Mouse (Mus musculus) G1E (cell line): Measurements from ENCODE around the gene Cab39l. TPM values are rescaled to one million over a fixed set of nuclear protein-coding genes. Genes with fewer than 3 reads are reported as not detected.

Experiments
- ATAC-seq: 2 replicates; pipeline ENCODE4 v1.8.0; 2016; ENCODE audit warnings: mild to moderate bottlenecking; ENCODE audit not compliant: insufficient number of reproducible peaks, poor library complexity, low FRiP score, severe bottlenecking; ENCODE audit errors: extremely low read depth
- DNase-seq: peaks from one replicate; pipeline ENCODE4 v3.0.0; 2012; ENCODE audit warnings: low spot score
- H3K27me3 ChIP-seq: 2 replicates; pipeline ENCODE4 v1.6.1; 2012; ENCODE audit warnings: mild to moderate bottlenecking, low read length, inconsistent platforms; ENCODE audit not compliant: insufficient read depth
- H3K36me3 ChIP-seq: replicated peaks from 2 replicates; pipeline ENCODE3; 2012; ENCODE audit warnings: mild to moderate bottlenecking, inconsistent platforms
- H3K4me1 ChIP-seq: 2 replicates; pipeline ENCODE4 v1.6.1; 2012; ENCODE audit warnings: low read depth, low read length, inconsistent platforms, mixed read lengths; ENCODE audit not compliant: insufficient read depth
- H3K4me3 ChIP-seq: 2 replicates; pipeline ENCODE4 v1.5.1; 2012; ENCODE audit warnings: low read depth, mild to moderate bottlenecking, inconsistent platforms, low read length, moderate library complexity, mixed read lengths
- H3K9me3 ChIP-seq: replicated peaks from 2 replicates; pipeline ENCODE4 v1.6.1; 2012; ENCODE audit warnings: inconsistent platforms
- CTCF ChIP-seq: IDR thresholded peaks from 2 replicates; pipeline ENCODE4 v1.5.1; 2012; ENCODE audit warnings: low read depth, low read length, inconsistent platforms, mixed read lengths
- GATA1 ChIP-seq: IDR thresholded peaks from 2 replicates; pipeline ENCODE4 v1.6.1; 2012; ENCODE audit warnings: borderline replicate concordance, low read length, inconsistent platforms, mixed read lengths
- GATA2 ChIP-seq: IDR thresholded peaks from 2 replicates; pipeline ENCODE4 v1.6.1; 2012; ENCODE audit warnings: low read depth, low read length, inconsistent platforms, borderline replicate concordance
- POLR2AphosphoS5 ChIP-seq: IDR thresholded peaks from 2 replicates; pipeline ENCODE4 v1.6.1; 2012; ENCODE audit warnings: low read depth, low read length, inconsistent platforms; ENCODE audit not compliant: insufficient replicate concordance
- TAL1 ChIP-seq: conservative IDR thresholded peaks from 2 replicates; pipeline ENCODE4 v1.6.1; 2012; ENCODE audit warnings: low read depth, low read length, inconsistent platforms, mixed read lengths
- polyA plus RNA-seq: library from polyadenylated mRNA; stranded (reverse); fragments of >175 nt; gene quantifications from 2 replicates; pipeline ENCODE4 v1.2.3, GENCODE M21; 2012
- total RNA-seq, 2 experiments: library from RNA; stranded (forward) in 1 of 2; stranded (reverse) in 1 of 2; fragments of 200-1000 nt in 1 of 2; fragments of >200 nt in 1 of 2; fragmentation: Nextera tagmentation in 1 of 2; gene quantifications; 2 replicates each; pipeline ENCODE4 v1.2.3; 2014 to 2017

The Cab39l gene
- total and polyA plus RNA-seq, 3 experiments = 2.2 to 100 (median 52.0) TPM

DNA sequence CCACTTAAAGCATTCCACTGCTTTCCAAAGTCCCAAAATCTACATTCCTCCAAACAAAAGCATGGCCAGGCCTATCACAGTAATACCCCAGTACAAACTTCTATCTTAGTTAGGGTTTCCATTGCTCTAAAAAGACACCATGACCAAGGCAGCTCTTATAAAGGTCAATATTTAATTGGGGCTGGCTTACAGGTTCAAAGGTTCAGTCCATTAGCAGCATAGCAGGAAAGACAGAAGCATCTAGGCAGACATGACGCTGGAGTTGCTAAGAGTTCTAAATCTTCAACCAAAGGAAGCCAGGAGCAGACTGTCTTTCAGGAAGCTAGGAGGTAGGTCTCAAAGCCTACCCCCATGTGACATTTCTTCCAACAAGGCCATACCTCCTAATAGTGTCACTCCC, 10.2 kb upstream of the Cab39l start:
- ATAC-seq = no peak
- H3K4me1 ChIP-seq = no peaks in the 10 kb centered on the region
- DNase-seq = no peak
- H3K36me3 ChIP-seq = peaks cover 30% of the 10 kb centered on the region
- peaks cover 6% of the 10 kb centered on the region for H3K9me3 ChIP-seq
- no peak overlapping the region for H3K4me3 ChIP-seq
- TF ChIP-seq GATA1 (no peak), CTCF (no peak), POLR2AphosphoS5 (no peak), TAL1 (no peak), GATA2 (no peak)
- H3K27me3 ChIP-seq = no peaks in the 10 kb centered on the region

DNA sequence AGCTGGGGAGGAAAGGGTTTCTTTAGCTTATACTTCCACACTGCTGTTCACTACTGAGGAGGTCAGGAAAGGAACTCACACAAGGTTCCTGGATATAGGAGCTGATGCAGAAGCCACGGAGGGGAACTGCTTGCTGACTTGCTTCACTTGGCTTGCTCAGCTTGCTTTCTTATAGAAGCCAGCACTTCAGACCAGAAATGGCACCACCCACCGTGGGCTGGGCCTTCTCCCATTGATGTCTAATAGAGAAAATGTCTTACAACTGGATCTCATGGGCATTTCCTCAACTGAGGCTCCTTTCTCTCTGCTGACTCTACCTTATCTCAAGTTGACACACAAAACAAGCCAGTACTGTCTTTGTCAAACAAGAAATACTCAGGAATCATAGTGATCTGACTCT, 6.9 kb upstream of the Cab39l start:
- Histone ChIP-seq H3K27me3 (no peaks in the 10 kb centered on the region), H3K36me3 (peaks cover 31% of the 10 kb centered on the region), H3K4me1 (peaks cover 4% of the 10 kb centered on the region), H3K4me3 (no peak overlapping the region), H3K9me3 (peaks cover 4% of the 10 kb centered on the region; the same call in 1 of the 2 replicates)
- no peak for TF ChIP-seq GATA1
- ATAC-seq = no peak
- DNase-seq = no peak

DNA sequence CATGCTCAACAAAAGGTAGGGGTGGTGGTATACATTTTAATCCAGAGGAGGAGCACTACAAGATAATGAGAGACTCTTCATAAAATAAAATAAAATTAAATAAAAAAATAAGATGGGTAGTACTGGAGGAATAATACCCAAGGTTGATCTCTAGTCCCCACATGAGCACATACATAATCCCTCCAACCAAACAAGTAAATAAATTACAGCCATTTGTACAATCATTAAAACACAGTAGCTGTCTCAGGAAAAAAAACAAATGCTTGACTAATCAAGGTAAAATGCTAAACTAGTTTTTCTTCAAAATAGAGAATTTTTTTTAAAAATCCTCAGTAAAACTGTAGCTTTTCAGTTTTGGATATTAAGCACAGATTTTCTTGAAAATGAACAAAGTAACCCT, 5.6 kb upstream of the Cab39l start:
- H3K27me3 ChIP-seq = no peaks in the 10 kb centered on the region
- peaks cover 12% of the 10 kb centered on the region for H3K4me1 ChIP-seq
- H3K36me3 ChIP-seq = peaks cover 22% of the 10 kb centered on the region
- DNase-seq (no peak), ATAC-seq (no peak)
- H3K9me3 ChIP-seq = no peaks in the 10 kb centered on the region
- no peak overlapping the region for H3K4me3 ChIP-seq
- TF ChIP-seq POLR2AphosphoS5 (no peak), TAL1 (no peak), CTCF (no peak), GATA1 (no peak), GATA2 (no peak)

DNA sequence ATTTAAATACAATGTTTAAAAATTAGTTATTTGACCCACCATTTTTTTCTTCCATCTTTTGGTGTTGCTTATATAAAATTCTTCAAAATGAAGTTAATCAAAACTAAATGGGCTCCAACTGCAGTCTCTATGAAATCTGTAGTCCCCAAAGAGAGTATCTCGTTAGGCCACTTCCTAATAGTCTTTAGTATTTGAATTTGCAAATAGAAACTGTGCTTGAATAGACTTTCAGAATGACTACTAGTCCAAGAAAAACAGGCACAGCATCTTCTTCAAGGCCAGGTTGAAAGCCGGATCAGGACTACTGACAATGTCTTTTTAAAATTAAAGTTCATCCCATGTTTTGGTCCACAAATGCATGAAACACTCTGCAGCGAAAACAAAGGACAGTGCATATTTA, 3.4 kb upstream of the Cab39l start:
- TF ChIP-seq CTCF (no peak), GATA2 (no peak), GATA1 (no peak), POLR2AphosphoS5 (no peak), TAL1 (no peak)
- peaks cover 13% of the 10 kb centered on the region for H3K4me1 ChIP-seq
- H3K36me3 ChIP-seq = peaks cover 15% of the 10 kb centered on the region
- ATAC-seq = no peak
- no peaks in the 10 kb centered on the region for H3K27me3 ChIP-seq
- H3K9me3 ChIP-seq = no peaks in the 10 kb centered on the region
- no peak overlapping the region for H3K4me3 ChIP-seq
- DNase-seq = no peak

DNA sequence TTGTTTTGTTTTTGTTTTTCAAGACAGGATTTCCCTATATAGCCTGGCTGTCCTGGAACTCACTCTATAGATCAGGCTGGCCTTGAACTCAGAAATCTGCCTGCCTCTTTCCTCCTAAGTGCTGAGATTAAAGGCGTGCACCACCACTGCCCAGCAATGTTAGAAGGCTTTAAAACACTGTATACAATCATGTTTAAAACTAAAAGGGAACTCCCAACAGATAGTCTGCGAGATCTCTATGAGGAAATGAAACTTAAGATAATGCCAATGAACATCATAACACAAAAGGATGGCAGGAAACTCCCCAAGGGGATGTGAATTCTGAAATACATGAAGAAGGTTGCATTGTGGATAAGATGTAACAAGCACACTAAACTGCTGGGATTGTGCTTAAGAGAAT, 2.3 kb upstream of the Cab39l start:
- H3K4me3 ChIP-seq = no peak overlapping the region
- H3K4me1 ChIP-seq = peaks cover 16% of the 10 kb centered on the region
- no peaks in the 10 kb centered on the region for H3K27me3 ChIP-seq
- ATAC-seq (no peak), DNase-seq (no peak)
- peaks cover 17% of the 10 kb centered on the region for H3K36me3 ChIP-seq
- TF ChIP-seq TAL1 (no peak), GATA1 (no peak), CTCF (no peak), GATA2 (no peak), POLR2AphosphoS5 (no peak)
- H3K9me3 ChIP-seq = no peaks in the 10 kb centered on the region

DNA sequence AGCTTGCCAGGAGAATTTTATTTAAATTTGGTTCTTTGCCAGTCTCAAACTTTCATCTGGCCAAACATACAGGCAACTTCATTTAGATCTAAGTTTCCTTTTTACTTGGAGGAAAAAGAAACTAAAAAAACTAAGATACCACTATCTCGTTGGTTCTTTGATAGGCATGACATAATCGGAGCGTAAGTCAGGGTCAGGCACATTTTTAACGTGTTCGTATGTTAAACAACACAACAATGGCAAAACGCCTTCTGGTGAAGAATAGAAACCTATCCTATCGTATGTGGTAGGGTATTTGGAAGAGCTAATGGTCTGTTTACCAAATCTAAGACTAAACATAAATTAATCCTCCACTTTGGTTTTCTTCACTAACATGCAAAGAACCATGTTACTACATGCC, 733 bp upstream of the Cab39l start:
- Histone ChIP-seq H3K27me3 (no peaks in the 10 kb centered on the region), H3K4me1 (peaks cover 16% of the 10 kb centered on the region), H3K4me3 (peak overlapping the region; percentile 86), H3K9me3 (no peaks in the 10 kb centered on the region), H3K36me3 (peaks cover 15% of the 10 kb centered on the region)
- ATAC-seq (no peak), DNase-seq (no peak)
- TF ChIP-seq GATA2 (no peak), CTCF (no peak), TAL1 (no peak), POLR2AphosphoS5 (no peak)

DNA sequence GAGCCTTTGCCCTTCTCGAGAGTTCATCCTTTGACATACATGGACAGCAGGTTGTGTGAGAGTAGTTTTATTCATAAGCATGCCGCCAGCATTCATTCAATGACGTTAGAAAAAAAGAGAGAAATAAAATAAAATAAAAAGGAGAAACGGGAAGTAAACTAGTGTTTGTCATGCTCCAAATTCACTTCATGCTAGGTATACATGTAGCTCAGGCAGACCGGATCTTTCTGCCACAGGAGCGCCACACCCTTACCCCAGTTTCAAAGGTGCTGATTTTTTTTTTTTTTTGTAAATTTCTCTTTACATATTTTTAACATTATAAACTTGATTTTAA, 667 bp downstream of the Cab39l start:
- H3K4me1 ChIP-seq = peaks cover 16% of the 10 kb centered on the region
- DNase-seq (peak; percentile 9), ATAC-seq (no peak)
- peak overlapping the region; percentile 86 for H3K4me3 ChIP-seq
- no peaks in the 10 kb centered on the region for H3K27me3 ChIP-seq
- peaks cover 11% of the 10 kb centered on the region for H3K36me3 ChIP-seq
- TF ChIP-seq POLR2AphosphoS5 (no peak), TAL1 (no peak), CTCF (no peak), GATA1 (no peak), GATA2 (no peak)
- no peaks in the 10 kb centered on the region for H3K9me3 ChIP-seq
